Mouse (Mus musculus) forebrain, embryonic 13.5 days (tissue): ENCODE results near the gene Cntnap5a. TPM values are rescaled to one million over a fixed set of nuclear protein-coding genes. Genes with fewer than 3 reads are reported as not detected.

Source experiments
- ATAC-seq: fragments of 200-750 bp; cut with Nextera tagmentation; 2 replicates; pipeline ENCODE4 v1.8.0; 2017
- H3K27ac ChIP-seq: fragments of 300-500 bp; sonication (generic); 2 replicates; pipeline ENCODE4 v1.5.1; 2015; ENCODE audit warnings: inconsistent platforms, mild to moderate bottlenecking, moderate library complexity
- H3K27me3 ChIP-seq: fragments of 300-500 bp; sonication (generic); 2 replicates; pipeline ENCODE4 v1.6.1; 2015; ENCODE audit warnings: mild to moderate bottlenecking, inconsistent platforms
- H3K36me3 ChIP-seq: fragments of 300-500 bp; sonication (generic); 2 replicates; pipeline ENCODE4 v1.6.1; 2015; ENCODE audit warnings: mild to moderate bottlenecking, inconsistent platforms; ENCODE audit not compliant: poor library complexity, severe bottlenecking
- H3K4me1 ChIP-seq: fragments of 300-500 bp; sonication (generic); 2 replicates; pipeline ENCODE4 v1.6.1; 2015; ENCODE audit warnings: inconsistent platforms
- H3K4me2 ChIP-seq: fragments of 300-500 bp; sonication (generic); 2 replicates; pipeline ENCODE4 v1.6.1; 2015; ENCODE audit warnings: inconsistent platforms, mild to moderate bottlenecking, moderate library complexity
- H3K4me3 ChIP-seq: fragments of 300-500 bp; sonication (generic); 2 replicates; pipeline ENCODE4 v1.5.1; 2015; ENCODE audit warnings: mild to moderate bottlenecking, inconsistent platforms
- H3K9ac ChIP-seq: fragments of 300-500 bp; sonication (generic); 2 replicates; pipeline ENCODE4 v1.6.1; 2015; ENCODE audit warnings: mild to moderate bottlenecking, inconsistent platforms
- H3K9me3 ChIP-seq: fragments of 300-500 bp; sonication (generic); replicated peaks from 2 replicates; pipeline ENCODE4 v1.6.1; 2016; ENCODE audit warnings: inconsistent platforms
- WGBS: fragments of 180-500 bp; shearing (Covaris S2); methylation state at CpG from one replicate; pipeline ENCODE4 v1.1.7; 2015; 5-methylcytosine and 5-hydroxymethylcytosine counted together
- microRNA-seq: library from miRNA; unstranded; fragments of <30 nt; microRNA quantifications from one replicate; pipeline ENCODE4, GENCODE M21; 2016
- polyA plus RNA-seq: library from polyadenylated mRNA; unstranded; fragments of >200 nt; fragmentation: Nextera tagmentation; extraction: Ambion mirVana; gene quantifications from 2 replicates; pipeline ENCODE4 v1.2.1, GENCODE M21; 2015

Cntnap5a gene
- polyA plus RNA-seq, 1 experiment from 2014 or later = 0.39 TPM

- Histone ChIP-seq H3K9ac (no peak overlapping the region), H3K4me2 (no peak overlapping the region), H3K36me3 (no peaks in the 10 kb centered on the region), H3K9me3 (no peaks in the 10 kb centered on the region), H3K27ac (no peak overlapping the region), H3K4me3 (no peak overlapping the region), H3K27me3 (no peaks in the 10 kb centered on the region), H3K4me1 (no peaks in the 10 kb centered on the region)
- ATAC-seq = peak; percentile 72; the same call in 1 of the 2 replicates
Observed at GRCm38 (mm10) chr1:116392390-116392789, 707.8 kb downstream of the Cntnap5a start.

GRCm38 (mm10) chr1:116401996-116402656, 717.6 kb downstream of the Cntnap5a start:
- no peak overlapping the region for H3K4me2 ChIP-seq
- WGBS = 75% methylated on average over 1 of the region's 1 CpGs
- no peak overlapping the region for H3K4me3 ChIP-seq
- H3K27me3 ChIP-seq = no peaks in the 10 kb centered on the region
- no peak overlapping the region for H3K9ac ChIP-seq
- H3K4me1 ChIP-seq = no peaks in the 10 kb centered on the region
- ATAC-seq = no peak
- no peaks in the 10 kb centered on the region for H3K36me3 ChIP-seq
- no peaks in the 10 kb centered on the region for H3K9me3 ChIP-seq
- no peak overlapping the region for H3K27ac ChIP-seq

GRCm38 (mm10) chr1:116409836-116410235, 725.3 kb downstream of the Cntnap5a start:
- 94% methylated on average over 1 of the region's 1 CpGs for WGBS

DNA sequence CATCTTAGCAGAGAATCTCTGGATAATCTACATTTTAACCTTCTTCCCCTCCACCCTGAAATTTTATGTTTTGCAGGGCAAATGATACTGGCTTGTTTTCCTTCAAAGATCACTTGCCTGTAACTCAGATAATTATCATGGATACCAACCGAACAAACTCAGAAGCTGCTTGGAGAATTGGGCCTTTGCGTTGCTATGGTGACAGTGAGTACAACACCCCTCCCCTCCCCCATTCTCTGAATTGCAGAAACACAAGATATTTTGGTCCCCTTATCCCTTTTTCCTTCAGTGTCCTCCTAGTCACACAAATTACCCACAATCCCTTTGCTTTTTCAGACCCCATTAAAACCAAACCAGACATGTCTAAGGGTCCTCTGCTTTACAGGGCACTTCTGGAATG, 743.8 kb downstream of the Cntnap5a start:
- WGBS = 54% methylated on average over 2 of the region's 2 CpGs
- no peaks in the 10 kb centered on the region for H3K27me3 ChIP-seq
- no peak for ATAC-seq
- H3K36me3 ChIP-seq = no peaks in the 10 kb centered on the region
- no peaks in the 10 kb centered on the region for H3K9me3 ChIP-seq
- H3K4me2 ChIP-seq = no peak overlapping the region
- no peak overlapping the region for H3K9ac ChIP-seq
- H3K27ac ChIP-seq = no peak overlapping the region
- H3K4me3 ChIP-seq = no peak overlapping the region
- H3K4me1 ChIP-seq = no peaks in the 10 kb centered on the region

More at GRCm38 (mm10) chr1:116409836-116410235, 725.3 kb downstream of the Cntnap5a start:
- Histone ChIP-seq H3K36me3 (no peaks in the 10 kb centered on the region), H3K9ac (no peak overlapping the region), H3K4me2 (no peak overlapping the region), H3K4me1 (no peaks in the 10 kb centered on the region), H3K4me3 (no peak overlapping the region), H3K27ac (no peak overlapping the region), H3K9me3 (no peaks in the 10 kb centered on the region), H3K27me3 (no peaks in the 10 kb centered on the region)
- no peak for ATAC-seq

DNA sequence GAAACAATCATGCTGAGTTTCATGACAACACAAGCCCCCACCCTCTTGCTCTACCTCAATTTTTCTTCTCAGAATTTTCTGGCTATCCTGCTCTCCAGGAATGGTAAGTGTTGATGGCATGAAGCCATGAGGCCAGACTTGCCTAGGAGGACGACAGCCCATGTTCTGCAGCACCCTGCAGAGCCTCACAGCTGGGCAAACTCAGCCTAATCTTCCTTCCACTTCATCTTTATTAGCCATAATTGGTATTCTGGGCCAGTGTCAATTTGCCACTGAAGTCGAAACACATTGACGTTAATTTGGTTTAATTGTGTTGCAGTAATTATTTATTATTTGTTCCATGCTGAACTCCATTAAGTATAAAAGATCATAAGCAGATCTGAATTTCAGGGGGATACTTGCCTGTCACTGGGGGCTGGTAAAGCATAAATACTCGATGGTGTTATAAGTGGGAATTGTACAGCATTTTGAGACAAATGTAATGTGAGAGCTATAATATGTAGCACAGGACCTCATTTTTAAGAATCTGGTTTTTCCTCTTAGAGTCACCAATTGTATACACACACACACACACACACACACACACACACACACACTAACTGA, 770.7 kb downstream of the Cntnap5a start:
- ATAC-seq = peak; percentile 61; the same call in 1 of the 2 replicates
- 44% methylated on average over 4 of the region's 4 CpGs for WGBS
- Histone ChIP-seq H3K27me3 (no peaks in the 10 kb centered on the region), H3K4me3 (no peak overlapping the region), H3K9me3 (no peaks in the 10 kb centered on the region), H3K4me1 (no peaks in the 10 kb centered on the region), H3K36me3 (no peaks in the 10 kb centered on the region), H3K9ac (no peak overlapping the region), H3K27ac (no peak overlapping the region), H3K4me2 (no peak overlapping the region)

- H3K4me3 ChIP-seq = no peak overlapping the region
- H3K9ac ChIP-seq = no peak overlapping the region
- H3K9me3 ChIP-seq = no peaks in the 10 kb centered on the region
- H3K27me3 ChIP-seq = no peaks in the 10 kb centered on the region
- no peaks in the 10 kb centered on the region for H3K36me3 ChIP-seq
- 22% methylated on average over 2 of the region's 2 CpGs for WGBS
- no peak overlapping the region for H3K4me2 ChIP-seq
- no peaks in the 10 kb centered on the region for H3K4me1 ChIP-seq
- H3K27ac ChIP-seq = no peak overlapping the region
- ATAC-seq = peak; percentile 71; the same call in 1 of the 2 replicates
Observed at GRCm38 (mm10) chr1:116477703-116478102, 793.1 kb downstream of the Cntnap5a start.

DNA sequence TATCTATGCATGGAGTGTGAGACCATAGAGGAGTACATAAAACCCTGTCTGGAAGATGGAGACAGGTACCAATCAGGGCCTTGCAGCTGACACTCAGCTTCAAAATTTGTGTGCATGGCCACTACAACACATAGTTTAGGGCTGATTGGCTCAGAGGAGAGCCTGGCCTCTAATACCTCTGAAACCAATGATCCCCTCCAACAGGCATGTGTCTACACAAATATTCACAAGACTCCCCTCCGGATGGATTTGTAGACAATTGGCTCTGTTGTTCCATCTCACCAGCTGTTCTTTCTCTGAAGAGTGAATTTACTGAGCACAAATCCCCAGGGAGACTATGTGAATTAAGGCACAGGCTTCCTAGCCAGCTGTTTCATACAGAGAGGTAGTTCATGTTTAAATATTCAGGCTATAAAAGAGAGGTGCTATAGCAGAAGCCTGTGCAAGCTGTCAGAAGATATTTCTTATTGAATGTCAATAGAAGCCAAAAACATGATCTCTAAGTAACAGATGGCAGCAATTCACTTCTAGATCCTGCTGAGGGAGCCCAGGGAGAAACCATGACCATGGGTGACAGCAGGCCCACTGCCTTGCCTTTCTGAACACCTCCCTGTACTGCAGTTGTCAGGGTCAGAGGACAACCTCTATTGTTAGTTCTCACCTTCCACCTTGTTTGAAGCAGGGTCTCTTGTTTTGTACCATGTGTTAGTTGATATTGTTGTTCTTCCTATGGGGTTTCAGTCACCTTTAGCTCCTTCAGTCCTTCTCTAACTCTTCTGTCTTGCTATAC, 804.4 kb downstream of the Cntnap5a start:
- ATAC-seq = no peak
- Histone ChIP-seq H3K4me1 (no peaks in the 10 kb centered on the region), H3K4me3 (no peak overlapping the region), H3K27me3 (no peaks in the 10 kb centered on the region), H3K4me2 (no peak overlapping the region), H3K9ac (no peak overlapping the region), H3K36me3 (no peaks in the 10 kb centered on the region), H3K9me3 (no peaks in the 10 kb centered on the region), H3K27ac (no peak overlapping the region)
- WGBS = 41% methylated on average over 1 of the region's 1 CpGs

DNA sequence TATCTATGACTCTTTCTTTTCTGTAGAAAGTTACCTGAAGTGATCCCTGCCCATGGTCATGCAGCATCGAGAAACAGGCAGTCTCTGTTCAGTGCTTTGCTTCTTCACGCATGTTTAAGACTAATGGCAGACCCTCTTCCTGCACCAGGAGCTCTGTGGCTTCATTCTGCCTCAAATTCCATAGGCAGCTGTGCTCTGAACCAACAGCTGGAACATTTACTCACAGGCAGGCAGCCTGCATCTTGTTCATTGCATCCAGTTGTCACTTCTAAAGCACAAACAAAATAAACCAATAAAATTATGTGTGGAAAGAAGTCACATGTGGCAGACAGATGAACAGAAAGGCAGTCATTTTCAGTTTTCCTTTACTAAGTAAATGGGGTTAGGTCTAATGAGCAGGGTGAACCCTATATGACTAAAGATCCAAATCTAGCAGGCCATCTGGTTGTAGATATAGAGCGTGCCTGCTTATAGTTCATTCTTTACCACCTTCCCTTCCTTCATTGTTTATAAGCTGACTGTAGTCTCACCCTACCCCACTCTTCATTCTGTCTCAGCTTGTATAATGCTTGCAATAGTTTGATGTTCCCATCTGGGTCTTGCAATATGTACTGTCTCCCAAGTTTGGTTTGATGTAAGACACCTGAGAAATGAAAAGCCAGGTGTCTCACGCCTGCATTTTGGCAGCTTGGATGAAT, 893.6 kb downstream of the Cntnap5a start:
- Histone ChIP-seq H3K4me3 (no peak overlapping the region), H3K4me1 (no peaks in the 10 kb centered on the region), H3K9me3 (no peaks in the 10 kb centered on the region), H3K9ac (no peak overlapping the region), H3K27me3 (no peaks in the 10 kb centered on the region), H3K36me3 (no peaks in the 10 kb centered on the region), H3K4me2 (no peak overlapping the region), H3K27ac (no peak overlapping the region)
- no peak for ATAC-seq
- WGBS = 81% methylated on average over 4 of the region's 4 CpGs

DNA sequence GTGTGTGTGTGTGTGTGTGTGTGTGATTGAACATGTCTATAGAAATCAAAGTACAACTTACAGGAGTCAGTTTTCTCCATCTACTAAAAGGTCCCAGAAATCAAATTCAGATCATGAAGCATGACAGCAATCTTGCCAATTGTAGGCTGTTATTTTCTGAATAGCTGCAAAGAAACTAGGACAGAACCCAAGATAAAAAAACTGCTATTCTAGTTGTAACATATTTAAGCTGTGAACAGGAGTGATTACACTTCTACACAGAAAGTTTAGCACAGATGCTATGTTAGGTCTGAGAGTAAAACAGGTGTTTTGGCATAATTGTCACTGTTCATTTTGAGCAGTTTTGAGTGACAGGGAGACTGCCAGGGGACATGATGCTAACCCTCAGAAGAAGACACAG, 931.7 kb downstream of the Cntnap5a start:
- no peak overlapping the region for H3K9ac ChIP-seq
- H3K4me1 ChIP-seq = no peaks in the 10 kb centered on the region
- no peak overlapping the region for H3K4me2 ChIP-seq
- no peaks in the 10 kb centered on the region for H3K27me3 ChIP-seq
- no peaks in the 10 kb centered on the region for H3K36me3 ChIP-seq
- no peak for ATAC-seq
- no peak overlapping the region for H3K27ac ChIP-seq
- H3K9me3 ChIP-seq = no peaks in the 10 kb centered on the region
- no peak overlapping the region for H3K4me3 ChIP-seq

Small RNA genes lying within 50 kb of the gene (microRNA-seq; reads per million reads assigned to microRNA genes)
- gene Gm23393 = not detected
